Comparison of ENCODE assay signal across 24 mouse cellular contexts in the genomic region with DNA sequence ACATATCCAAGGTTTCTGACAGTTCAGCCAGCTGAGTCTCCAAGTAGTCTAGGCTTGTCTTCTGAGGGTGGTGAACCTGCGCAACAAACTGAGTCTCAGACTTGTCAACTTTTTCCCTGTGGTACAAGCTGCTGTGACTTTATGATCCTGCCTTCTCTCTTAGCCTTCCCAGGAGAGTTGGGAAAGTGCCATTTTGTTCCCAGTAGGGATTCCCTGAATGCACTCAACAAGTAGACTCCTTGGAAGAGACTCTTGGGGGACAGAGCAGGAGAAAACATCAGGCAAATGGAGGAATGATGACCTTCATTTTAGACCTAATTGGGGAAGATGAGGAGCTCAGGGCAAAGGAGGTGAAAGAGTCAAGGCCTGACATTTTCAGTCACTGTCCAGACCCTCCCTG. TPM values are rescaled to one million over a fixed set of nuclear protein-coding genes. Genes with fewer than 3 reads are reported as not detected.
DNase-seq lines count a peak whose midpoint lies in the region; TF ChIP-seq lines count a peak whose summit lies in the region.
"Had no signal": no experiment of that assay in that cellular context is flagged by ENCODE, and none has a peak within 500 bp of the region (broad histone marks: within the 10 kb centered on the region; RNA-seq: fewer than 3 reads in every experiment).

Gene Olfr1333 (minus strand): TSS at position 101 of the 400 bp plus-strand sequence.

- no peak within 1 kb of the TSS for H3K9ac ChIP-seq in heart, adult 2 months (ENCODE audit: low read depth, low read length)

- no peaks in the 10 kb centered on the region for H3K4me1 ChIP-seq in heart, adult 2 months (ENCODE audit: control insufficient read depth, insufficient read depth, low read length)

- no peak within 1 kb of the TSS for H3K27ac ChIP-seq in heart, adult 2 months

- no peak within 1 kb of the TSS for H3K4me3 ChIP-seq in heart, adult 2 months

- no peak for TF ChIP-seq EP300 in heart, adult 2 months (IDR thresholded peaks at IDR 0.05; ENCODE audit: insufficient read depth, low read depth, low read length)

- WGBS in heart, adult 2 months: 97% methylated on average over 1 of the region's 1 CpGs

- no peaks in the 10 kb centered on the region for H3K36me3 ChIP-seq in heart, adult 2 months (ENCODE audit: control insufficient read depth, insufficient read depth, low read length)
- H3K36me3 ChIP-seq: G1E had no signal

- H3K79me2 ChIP-seq in heart, adult 2 months (replicated peaks; ENCODE audit: control insufficient read depth, insufficient read depth, low read length): no peaks in the 10 kb centered on the region

- no peak for TF ChIP-seq CTCF in heart, adult 2 months (IDR thresholded peaks at IDR 0.05)

- H3K27me3 ChIP-seq in heart, adult 2 months (ENCODE audit: control insufficient read depth, insufficient read depth, low read length): no peaks in the 10 kb centered on the region
- H3K27me3 ChIP-seq: Patski had no signal

- no peak for TF ChIP-seq POLR2A in heart, adult 2 months (IDR thresholded peaks at IDR 0.05; ENCODE audit: insufficient read depth, low read depth, low read length)

- intact Hi-C loops in heart, adult 2 months (cut with DNase I): no loop called here

- peak; percentile 30 for DNase-seq in heart, adult 11 months
- no peak for DNase-seq in heart, adult 2 months
- DNase-seq: adrenal gland, adult 2 months; adrenal gland, adult 8-10 months; adrenal gland, postnatal 10 days; adrenal gland, postnatal 14 days; adrenal gland, postnatal 25 days; adrenal gland, postnatal 36 days; B cell, adult 2 months; cerebellum, adult 11 months; cerebellum, adult 11-12 months; cerebellum, adult 18-20 months; cerebellum, adult 2 months had no signal

RNA-seq across cellular contexts. Expression of gene Olfr1333, which starts in this region (rescaled TPM):
- not detected for total RNA-seq in heart, adult 2 months (2021)
- not detected in 2 replicates for polyA plus RNA-seq in heart, adult 2 months (2012; rRNA removed)
- total RNA-seq: adrenal gland, adult 18-20 months; adrenal gland, adult 2 months; adrenal gland, adult 8-10 months; adrenal gland, postnatal 10 days; adrenal gland, postnatal 14 days; adrenal gland, postnatal 25 days; adrenal gland, postnatal 36 days; adrenal gland, postnatal 4 days; CH12.LX; ES-E14; MEL had no signal
- polyA plus RNA-seq: activated CD4-positive, CD25-positive, alpha-beta regulatory T cell, adult 4 months; adrenal gland, adult 2 months; brain, embryonic 14.5 days; C2C12; CD4-positive, CD25-positive, alpha-beta regulatory T cell, adult 4 months; cerebellum, adult 2 months; G1E; Patski had no signal
